Mouse (Mus musculus): ENCODE results near the gene Klhl29.

GRCm38 (mm10) chr12:5143224-5143623, 232.3 kb downstream of the Klhl29 start:
- TF ChIP-seq CTCF (IDR thresholded peaks at IDR 0.05; ENCODE audit: control insufficient read depth, insufficient read depth, insufficient replicate concordance, low read depth, low read length) (no peak), POLR2A (IDR thresholded peaks at IDR 0.05; ENCODE audit: control insufficient read depth, low read depth, low read length) (no peak)

All from testis, adult 2 months (tissue).